Mouse (Mus musculus) embryo, embryonic 10.5 days (tissue): ENCODE measurements at regions not wholly inside any gene's neighbourhood (a gene's known extent, or its start where the extent isn't known, plus 50 kb on each side); places are given as distances from the start of the nearest gene placed in this dataset.

Experiments
- DNase-seq: peaks from one replicate; pipeline ENCODE4 v3.0.0-alpha.2; 2015; ENCODE audit warnings: low spot score

DNA sequence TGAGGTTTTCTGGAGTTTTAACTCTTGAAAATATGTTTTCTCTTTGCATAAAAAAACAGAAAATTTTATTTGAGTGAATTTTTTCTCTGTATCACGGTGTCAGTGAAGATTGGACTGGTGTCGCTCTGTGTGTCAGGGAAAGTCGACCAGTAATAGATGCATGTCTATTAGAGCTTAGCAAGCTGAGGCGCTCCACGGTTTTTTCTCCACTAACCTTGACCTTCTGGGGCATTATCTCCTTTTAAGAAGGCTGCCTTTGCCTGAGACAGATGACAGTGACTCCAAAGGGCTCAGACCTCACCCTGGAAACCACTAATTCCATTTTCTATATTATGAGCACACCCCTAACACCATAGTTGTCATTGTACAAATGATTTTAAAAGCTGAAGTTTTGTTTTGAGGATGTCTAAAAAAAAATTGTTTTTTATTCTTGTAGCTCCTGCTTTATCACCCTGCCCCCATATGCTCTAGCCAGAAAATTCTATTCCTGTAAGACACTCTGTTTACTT lies 561.8 kb downstream of the Gm43517 start:
- peak; percentile 50 for DNase-seq

DNA sequence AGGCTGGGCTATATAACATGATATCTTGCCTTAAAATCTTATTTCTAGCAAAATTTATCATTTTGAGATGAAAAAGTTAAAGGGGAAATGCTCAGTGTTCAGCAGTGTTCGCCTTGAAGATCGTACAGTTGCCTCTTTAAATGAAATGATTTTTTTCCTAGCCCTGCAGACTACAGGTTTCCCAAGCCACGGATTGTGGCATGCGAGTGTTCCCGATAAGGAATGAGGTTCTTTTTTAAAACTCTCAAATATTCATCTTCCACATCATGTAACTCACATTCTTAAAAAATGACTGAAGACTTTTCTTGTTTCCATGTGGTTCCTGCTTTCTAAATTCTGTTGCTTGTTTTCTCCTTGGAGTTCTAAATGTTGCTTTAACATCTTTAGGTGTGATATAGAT lies 566.0 kb downstream of the Gm43517 start:
- DNase-seq: no peak

DNA sequence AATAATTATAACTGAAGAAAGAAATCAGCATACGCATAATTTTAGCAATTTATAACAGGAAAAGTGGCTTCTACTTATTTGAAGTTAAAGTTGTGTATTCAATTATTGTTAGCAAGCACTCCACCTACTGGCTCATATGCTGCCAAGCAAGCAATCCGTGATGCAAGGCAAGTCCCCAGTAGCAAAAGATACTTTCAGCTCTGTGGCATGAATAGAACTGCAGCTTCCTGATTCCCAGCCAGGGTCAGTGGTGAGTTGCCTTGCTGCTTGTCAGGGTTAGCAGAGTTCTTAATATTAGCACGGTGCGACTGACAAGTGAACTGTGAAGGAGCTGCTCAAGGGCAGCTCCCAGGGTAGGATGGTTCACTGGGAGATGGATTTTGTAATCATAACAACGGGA lies 566.8 kb downstream of the Gm43517 start:
- DNase-seq: peak; percentile 65

DNA sequence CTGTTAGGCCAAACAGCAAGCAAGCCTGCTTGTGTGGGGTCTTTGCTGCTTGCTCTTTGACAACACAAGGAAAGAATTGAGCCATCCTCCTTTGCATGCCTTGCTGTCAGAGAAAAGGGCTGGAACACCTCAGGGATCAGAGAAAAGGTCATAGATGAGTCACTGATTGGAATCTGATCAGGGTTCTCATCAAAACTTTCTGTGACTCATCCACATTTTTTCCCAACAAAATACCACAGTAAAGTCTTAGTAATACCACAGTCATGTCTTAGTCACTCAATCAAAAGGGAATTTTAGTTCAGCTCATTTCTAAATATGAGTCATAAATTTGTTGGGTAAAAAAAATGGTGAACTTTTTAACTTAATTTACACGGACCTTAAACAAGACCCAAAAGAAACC lies 583.1 kb downstream of the Gm43517 start:
- no peak for DNase-seq

DNA sequence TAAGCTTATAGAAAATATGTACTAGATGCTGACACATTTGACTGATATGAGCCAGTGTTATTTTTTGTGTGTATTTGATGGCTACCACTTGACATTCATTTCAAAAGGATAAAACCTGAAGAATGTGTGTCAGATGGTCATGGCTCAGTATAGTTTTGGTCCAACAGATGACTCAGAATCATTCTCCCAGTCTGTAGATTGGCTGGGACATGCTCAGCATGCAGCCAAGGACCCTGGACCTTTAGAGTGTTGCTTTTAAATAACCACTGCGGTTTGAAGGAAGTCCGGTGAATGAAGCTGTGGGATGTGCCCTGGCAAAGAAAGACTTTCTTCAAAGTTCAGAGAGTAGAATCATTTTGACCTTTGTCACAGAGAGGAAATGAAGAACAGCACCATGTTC lies 584.6 kb downstream of the Gm43517 start:
- DNase-seq: no peak

DNA sequence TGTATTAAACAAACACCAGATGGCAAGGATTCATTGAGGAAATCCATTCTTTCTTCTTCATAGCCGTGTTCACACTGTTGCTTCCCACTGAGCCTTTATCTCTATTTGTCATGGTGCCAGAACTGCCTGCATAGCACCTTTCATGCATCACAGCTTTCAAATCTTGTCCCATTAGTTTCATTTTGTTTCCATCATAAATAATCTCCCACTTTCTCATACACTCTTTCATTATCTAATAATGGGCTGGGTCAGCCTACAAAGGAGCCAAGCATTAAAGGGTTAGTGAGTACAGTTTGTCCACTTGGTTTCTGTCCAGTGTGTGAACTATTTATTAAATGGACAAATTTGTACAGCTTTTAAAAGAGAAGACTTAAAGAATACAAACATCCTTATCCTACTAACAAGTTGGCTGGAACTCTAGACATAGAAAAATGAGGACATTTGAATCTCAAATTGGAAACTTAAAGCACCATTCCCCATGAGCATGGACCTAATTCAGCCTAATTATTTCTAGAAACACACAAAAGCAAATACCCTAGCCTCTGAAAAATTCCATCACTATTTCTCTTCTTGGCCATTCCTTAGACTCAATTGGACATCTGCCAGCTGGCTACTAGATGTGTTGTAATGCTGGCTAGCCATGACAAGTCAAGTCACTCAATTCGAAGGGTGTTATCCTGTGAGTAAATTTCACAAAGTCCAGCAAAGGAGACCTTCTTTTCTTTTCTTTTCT lies 589.8 kb downstream of the Gm43517 start:
- peak; percentile 68 for DNase-seq

DNA sequence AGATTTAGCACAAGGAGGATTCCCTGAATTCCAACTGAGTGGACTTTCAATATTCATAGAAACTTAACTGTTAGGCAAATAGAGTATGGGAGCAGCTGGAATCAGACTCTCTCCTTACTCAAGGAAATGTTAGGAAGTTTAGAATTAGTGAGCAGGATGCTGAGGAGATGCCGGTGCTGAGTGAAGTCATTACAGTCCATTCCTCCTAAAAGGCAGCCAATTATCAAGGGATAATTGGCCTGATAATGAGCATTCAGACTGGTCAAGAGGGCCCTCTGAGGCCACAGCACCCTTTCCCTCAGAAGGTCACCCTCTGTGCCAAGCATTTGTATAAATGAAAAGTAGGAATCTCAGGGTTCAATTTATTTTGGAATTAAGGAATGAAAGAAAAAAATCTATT lies 590.6 kb downstream of the Gm43517 start:
- no peak for DNase-seq

DNA sequence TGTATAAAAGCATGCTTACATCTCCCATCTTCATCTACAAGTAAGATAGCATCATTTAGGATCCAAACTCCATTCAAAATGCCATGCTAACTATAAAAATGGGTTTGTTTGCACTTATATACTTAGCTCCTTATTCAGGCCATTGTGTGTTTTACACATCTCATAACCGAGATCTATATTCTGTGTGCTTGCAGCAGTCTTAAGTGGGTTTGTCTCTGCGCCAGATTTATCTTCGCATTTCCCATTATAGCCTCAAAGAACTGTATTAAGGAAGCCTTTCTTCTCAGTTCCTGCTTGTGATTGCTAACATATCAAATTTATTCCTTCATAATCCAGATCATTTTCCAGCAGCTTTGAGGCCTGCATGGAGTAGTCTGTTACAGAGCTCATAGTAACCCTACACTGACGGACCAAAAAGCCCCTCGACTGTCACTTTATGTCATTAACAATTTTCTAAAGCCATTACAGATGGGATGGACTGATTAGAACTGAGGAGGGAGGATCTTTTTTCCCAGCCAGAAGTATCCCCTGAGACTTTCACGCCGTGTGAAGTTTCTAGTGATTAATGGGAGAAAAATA lies 607.6 kb downstream of the Gm43517 start:
- DNase-seq: peak; percentile 25

DNA sequence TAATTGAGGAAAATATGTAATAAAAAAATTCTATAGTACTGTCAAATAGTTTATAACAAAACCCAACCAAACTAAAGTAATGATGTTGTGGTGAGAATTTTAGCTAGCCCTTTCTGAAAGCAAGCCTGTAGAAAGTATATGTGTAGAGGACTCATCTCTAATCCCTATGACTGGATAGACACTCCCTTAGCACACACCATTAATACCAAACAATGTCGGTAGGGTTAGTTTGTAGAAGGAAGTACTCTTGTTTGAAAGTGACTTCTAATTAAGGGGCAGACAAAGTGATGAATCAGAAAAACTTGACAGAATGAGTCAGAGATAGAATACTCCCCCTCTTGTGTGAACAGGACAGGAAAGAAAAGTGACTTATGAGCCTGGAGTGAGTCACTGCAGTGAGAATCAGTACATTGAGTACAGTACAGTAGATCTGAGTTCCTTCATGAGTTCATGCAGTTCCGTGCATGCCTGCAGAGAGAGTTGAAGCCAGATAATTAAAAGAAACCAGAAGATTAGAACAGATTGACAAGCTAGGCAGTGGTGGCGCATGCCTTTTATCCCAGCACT lies 610.0 kb downstream of the Prkd1 start:
- no peak for DNase-seq

DNA sequence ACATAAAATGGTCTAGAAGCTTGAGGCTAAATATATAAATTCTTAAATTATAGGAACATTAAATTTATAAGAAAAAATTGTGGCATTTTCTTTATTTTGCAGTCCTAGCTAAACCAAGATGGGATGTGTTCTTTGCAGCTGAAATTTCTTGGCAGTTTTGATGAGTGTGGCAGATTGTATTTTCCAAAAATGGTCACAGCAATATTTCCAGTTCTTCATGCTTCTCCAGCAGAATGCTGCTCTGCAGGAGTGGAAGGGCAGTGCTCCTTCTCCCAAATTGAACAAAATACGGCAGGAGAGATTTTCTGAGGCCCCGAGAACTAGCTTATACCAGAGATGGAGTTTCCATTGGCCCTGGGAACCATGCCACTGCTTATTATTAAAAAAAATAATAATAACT lies 587.6 kb downstream of the Prkd1 start:
- no peak for DNase-seq

DNA sequence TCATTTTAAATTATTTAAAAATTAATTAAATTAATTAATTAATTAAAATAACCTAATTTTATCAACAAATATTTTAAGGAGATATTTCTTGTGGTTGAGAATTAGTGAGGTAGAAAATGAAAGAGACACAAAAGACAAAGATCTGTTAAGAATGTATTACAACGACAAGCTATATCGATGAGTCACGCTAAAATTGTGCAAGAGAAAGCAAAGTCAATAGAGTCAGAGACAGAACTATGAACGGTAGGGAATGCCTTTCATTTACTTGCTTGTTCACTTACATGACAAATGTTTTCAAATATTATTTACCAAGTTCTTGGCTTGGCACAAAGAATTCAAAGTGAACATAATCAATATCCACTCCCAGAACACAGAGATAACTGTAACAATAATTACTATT lies 582.5 kb downstream of the Prkd1 start:
- no peak for DNase-seq

DNA sequence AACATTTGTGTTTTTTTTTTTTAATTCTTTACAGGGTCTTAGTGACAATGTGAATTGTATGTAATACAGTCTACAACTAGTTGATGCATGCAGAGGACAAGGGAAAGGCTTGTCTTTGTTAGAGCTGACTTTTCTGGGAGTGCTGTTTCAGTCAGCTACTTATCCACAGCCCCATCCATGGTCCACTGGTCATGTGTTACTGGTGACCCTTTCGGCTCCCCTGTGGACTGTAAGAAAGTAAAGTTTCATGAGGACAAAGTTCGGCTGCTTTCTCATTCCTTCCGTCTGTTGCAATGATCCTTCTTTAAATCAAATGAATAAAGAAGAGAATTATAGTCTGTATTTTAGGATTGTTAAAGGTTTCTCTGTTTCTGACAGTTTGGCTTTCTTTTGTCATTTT lies 577.1 kb downstream of the Prkd1 start:
- peak; percentile 19 for DNase-seq

DNA sequence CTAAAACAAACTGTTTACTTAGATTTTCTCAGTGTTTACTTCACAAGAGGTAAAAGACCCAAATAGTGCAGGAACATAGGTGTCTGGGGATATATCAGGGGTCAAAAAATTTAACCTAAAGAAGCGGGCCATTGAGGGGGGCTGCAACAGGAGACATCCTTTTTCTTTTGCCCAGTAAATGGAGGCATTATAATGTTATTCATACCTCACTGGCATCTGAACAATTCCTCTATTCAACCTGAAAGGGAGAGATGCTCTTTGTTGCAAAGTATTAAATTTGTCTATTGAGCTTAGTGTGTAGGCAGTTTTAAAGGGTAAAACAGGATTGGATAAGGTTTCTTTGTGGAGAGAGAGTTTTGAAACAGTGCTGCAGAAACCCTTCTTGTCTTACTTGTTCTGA lies 576.5 kb downstream of the Prkd1 start:
- DNase-seq: peak; percentile 7

DNA sequence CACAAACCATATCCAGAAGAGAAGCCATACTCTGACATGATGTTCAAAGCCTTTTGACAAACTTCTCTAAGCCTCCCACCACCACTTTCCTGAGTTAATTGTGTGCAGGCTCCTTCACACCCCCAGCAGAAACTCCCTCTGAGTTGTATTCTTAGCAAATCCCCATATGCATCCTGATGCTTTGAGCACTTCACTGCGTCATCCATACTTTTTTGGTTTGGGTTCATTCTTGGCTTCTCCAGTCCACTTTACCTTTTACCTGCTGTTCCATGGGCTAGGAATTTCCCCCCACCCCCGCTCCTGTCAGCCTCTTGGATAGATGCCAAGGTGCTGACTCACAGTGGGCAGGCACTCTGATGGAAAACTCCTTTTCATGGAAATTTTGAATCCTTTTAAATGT lies 575.2 kb downstream of the Prkd1 start:
- no peak for DNase-seq

DNA sequence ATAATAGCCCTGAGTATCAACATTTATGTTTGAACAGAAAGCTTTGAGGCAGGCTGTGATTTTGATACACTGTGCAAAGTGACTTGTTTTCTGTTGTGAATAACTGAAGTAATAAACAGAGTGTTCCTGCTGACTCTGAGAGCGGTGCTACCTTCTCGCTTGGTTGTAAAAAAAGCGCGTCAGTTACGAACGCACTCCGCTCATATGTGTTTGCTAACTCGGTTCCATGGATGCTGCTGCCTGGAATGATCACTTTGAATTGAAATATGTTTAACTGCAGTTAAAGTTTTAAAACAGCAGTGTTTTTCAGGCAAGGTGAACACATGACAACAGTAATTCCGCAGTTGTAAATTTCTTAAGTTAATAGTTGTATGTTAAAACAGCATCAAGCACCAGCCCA lies 567.7 kb downstream of the Prkd1 start:
- no peak for DNase-seq

DNA sequence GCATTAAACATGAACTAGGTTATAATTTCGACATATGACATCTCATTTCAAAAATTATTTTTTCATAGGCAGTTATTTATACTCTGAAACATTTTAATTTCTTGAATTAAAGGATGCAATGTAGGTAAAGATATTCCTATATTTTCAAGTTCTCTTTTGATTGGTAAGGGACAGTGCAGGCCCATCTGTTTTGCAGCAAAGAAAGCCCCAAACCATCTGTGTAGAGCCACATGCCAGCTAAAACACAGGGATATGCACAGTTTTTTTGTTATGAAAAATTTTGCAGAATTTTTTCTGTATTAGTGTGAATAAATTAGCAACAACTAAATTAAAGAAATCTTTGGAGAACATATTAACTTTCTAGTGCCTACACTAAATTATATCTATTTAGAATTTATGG lies 567.3 kb downstream of the Prkd1 start:
- DNase-seq: no peak

DNA sequence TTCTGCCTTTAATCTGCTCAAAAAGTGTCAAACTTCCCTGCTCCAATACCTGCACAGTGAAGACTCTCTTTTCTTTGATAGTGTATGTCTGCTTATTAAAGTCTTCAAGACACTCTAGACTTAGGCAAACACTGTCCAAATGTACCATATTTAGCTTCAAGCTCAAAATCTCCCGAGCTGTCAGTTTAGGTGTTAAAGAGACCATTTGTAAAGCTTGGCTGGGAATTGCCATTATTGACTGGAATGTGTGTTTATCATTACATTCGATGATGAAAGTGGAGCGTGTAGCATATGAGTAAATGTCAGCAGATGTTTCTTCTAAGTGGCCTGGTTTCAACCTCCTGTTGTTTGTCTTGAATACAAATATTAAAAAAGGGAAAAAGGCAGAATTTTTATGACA lies 564.4 kb downstream of the Prkd1 start:
- DNase-seq: no peak

DNA sequence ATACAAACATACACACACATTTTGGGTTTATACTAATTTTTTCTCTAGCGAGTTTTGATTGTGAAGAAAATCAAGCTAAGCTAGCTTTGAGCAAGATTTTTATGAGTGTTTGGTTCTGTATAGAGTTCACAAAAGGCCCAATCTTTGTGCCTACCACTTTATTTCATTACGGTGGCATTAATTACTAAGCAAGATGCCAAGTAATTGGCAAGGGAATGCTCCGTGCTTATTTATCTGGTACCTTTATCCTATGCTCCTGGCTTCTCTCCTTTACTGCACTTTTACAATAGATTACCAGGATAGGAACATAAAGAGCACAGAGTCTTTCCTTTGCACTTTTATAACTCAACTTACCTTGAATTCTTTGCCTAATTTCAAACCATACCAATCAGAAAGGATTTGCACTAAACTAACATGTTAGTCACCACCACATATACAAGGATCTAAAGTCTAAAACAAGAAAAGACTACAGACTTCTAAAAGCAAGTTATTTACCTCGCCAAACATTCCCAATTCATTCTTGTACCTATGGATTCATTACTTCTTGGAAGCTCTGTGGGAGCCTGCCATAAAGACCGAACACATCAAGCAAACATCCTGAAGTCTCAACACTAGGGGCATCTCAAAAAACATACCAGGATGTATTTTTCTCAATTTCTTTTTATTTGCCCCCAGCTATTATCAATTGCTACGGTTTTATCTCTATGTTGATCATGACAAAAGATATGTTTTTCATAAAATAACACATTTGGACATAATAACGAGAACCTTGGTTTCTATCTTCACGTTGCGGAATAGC lies 537.5 kb downstream of the Prkd1 start:
- no peak for DNase-seq

DNA sequence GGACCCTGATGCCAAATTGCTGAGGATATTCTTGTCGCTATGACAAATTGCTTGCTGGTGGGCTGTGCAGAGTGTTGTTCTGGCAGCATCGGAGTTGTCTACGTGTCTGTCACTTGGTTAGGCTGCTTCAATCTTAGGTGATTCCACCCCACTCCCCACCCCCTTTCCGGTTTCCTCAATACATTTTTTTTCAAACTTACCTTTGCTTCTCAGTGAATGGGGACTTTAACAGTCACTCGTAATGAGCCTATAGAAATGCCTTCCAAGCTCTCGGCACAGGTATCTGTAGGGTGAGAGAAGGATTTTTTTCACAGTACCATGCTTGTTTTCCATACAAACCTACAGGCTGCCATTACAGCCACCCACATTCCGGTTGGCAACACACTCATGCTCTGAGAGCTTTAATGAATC lies 536.8 kb downstream of the Prkd1 start:
- no peak for DNase-seq

DNA sequence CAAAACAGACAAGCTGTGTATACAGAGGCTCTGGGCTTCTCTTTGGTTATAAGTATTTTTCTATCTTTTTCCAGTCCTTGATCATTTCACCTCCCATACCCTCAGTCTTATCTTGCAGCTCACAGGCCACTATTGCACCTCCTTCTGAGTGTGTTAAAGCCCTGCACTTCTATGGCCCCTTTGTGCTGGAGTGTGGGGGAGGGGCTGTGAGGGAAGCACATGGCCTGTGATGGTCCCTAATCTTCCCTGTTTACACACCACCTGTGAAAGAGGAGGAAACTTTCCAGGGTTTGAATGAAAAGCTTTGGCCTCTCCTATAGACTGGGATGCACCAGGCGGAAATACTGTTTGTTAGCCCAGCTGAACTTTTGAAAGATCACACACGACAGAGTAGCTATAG lies 533.0 kb downstream of the Prkd1 start:
- DNase-seq: peak; percentile 42

DNA sequence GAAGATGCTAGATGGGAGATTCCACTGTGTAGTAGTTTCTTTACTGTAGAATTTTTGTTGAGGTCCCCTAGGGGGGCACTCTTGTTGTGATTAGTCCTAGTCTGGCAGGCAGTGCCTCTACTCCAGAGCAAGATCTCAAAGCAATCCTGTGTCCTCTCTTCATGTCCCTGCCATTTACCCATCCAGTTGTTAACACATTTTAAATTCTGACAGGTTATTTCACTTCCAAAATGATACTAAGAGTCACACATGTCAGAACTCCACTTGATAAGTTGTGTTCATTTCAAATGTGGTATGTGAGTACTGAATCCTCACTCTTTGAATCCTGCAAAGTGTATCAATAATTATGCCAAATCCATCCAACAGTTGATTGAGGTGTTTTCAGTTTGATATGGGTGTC lies 530.6 kb downstream of the Prkd1 start:
- no peak for DNase-seq

DNA sequence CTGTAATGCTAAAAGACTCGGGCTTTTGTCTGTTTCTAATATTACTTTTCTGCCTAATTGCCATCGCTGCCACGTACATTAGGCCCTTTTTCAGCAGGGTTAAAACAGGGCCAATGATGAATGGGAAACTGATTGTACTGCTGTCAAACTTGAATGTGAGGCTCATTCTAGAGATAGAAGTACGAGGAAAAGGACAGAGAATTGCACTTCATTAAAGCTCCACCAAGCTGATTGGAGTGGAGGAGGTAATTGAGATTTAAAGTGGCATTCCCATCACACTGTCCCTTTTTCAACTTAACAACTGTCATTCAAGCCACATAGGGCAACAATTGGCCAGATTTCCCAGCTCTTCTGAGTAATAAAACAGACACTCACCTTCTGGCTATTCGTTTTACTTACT lies 526.8 kb downstream of the Prkd1 start:
- DNase-seq: peak; percentile 49

DNA sequence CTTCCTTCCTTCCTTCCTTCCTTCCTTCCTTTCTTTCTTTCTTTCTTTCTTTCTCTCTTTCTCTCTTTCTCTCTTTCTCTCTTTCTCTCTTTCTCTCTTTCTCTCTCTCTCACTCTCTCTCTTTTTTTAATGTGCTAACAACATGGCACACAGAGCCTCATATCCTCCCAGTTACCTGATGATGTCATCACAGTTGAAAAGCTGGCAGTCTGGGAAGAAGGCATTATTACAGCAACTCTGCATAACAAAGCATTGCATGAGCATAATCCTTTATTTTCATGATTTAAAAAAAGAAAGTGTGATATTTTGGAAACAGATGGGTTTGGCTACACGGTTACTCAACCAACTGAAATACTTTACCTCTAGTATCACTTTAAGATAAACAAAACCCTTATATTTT lies 525.9 kb downstream of the Prkd1 start:
- DNase-seq: no peak
